Mouse (Mus musculus) kidney, postnatal 0 days (tissue): ENCODE measurements at regions not wholly inside any gene's neighbourhood (a gene's known extent, or its start where the extent isn't known, plus 50 kb on each side); places are given as distances from the start of the nearest gene placed in this dataset.

Experiments used
- ATAC-seq: fragments of 200-750 bp; cut with Nextera tagmentation; replicated peaks from 2 replicates; pipeline ENCODE4 v1.8.0; 2017; ENCODE audit warnings: low read depth, moderate number of reproducible peaks, moderate TSS enrichment, moderate library complexity; ENCODE audit not compliant: low FRiP score
- DNase-seq: peaks from one replicate; pipeline ENCODE4 v3.0.0-alpha.2; 2016; ENCODE audit warnings: low spot score
- H3K27ac ChIP-seq: fragments of 300-500 bp; sonication (generic); 2 replicates; pipeline ENCODE4 v1.5.1; 2014; ENCODE audit warnings: mild to moderate bottlenecking
- H3K27me3 ChIP-seq: fragments of 300-500 bp; sonication (generic); 2 replicates; pipeline ENCODE4 v1.6.1; 2014; ENCODE audit warnings: low read length, mixed read lengths; ENCODE audit not compliant: insufficient read depth
- H3K36me3 ChIP-seq: fragments of 300-500 bp; sonication (generic); 2 replicates; pipeline ENCODE4 v1.6.1; 2014; ENCODE audit warnings: low read length, mixed read lengths; ENCODE audit not compliant: insufficient read depth
- H3K4me1 ChIP-seq: fragments of 300-500 bp; sonication (generic); replicated peaks from 2 replicates; pipeline ENCODE4 v1.6.1; 2014; ENCODE audit warnings: antibody characterized with exemption, low read length, mixed read lengths; ENCODE audit not compliant: insufficient read depth
- H3K4me2 ChIP-seq: fragments of 300-500 bp; sonication (generic); 2 replicates; pipeline ENCODE4 v1.6.1; 2014; ENCODE audit warnings: mild to moderate bottlenecking, low read length, moderate library complexity, mixed read lengths
- H3K4me3 ChIP-seq: fragments of 300-500 bp; sonication (generic); replicated peaks from 2 replicates; pipeline ENCODE4 v1.5.1; 2014; ENCODE audit warnings: low read depth, low read length
- H3K9ac ChIP-seq: fragments of 300-500 bp; sonication (generic); 2 replicates; pipeline ENCODE4 v1.6.1; 2014; ENCODE audit warnings: low read depth, low read length
- H3K9me3 ChIP-seq: fragments of 300-500 bp; sonication (generic); replicated peaks from 2 replicates; pipeline ENCODE4 v1.6.1; 2016; ENCODE audit warnings: low read length, inconsistent platforms, mixed read lengths
- CTCF ChIP-seq: IDR thresholded peaks from 2 replicates; pipeline ENCODE4 v1.5.1; 2016; ENCODE audit warnings: antibody characterized with exemption, low read depth, mild to moderate bottlenecking, moderate library complexity
- WGBS: fragments of 180-500 bp; shearing (Covaris S2); extraction: QIAGEN DNeasy Blood & Tissue Kit; methylation state at CpG from one replicate; pipeline ENCODE4 v1.1.7; 2014; 5-methylcytosine and 5-hydroxymethylcytosine counted together

DNA sequence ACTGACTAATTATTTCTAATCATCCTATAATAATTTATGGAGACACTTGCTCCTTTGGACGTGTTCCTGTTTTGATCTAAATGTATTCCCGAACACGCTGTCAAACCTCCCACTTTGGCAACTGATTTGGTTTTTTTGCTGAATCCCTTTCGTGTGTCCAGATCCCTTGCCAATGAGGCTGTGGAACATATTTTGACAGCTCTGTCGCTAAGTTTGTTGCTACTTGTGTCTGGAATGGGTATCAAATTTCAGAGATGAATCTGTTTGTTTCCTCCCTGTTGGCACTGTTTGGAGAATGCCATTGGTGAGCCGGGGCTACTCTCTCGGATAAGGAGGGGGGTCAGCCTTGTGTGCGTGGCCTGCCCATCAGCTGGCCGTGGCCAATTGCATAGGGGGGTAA is 277.2 kb upstream of the Tshz3 start:
- H3K36me3 ChIP-seq, result no peaks in the 10 kb centered on the region
- no peak overlapping the region for H3K4me2 ChIP-seq
- H3K9ac ChIP-seq, result no peak overlapping the region
- H3K4me1 ChIP-seq, result no peaks in the 10 kb centered on the region
- no peaks in the 10 kb centered on the region for H3K27me3 ChIP-seq
- no peaks in the 10 kb centered on the region for H3K9me3 ChIP-seq
- ATAC-seq, result no peak
- DNase-seq, result peak; percentile 9
- H3K4me3 ChIP-seq, result no peak overlapping the region
- H3K27ac ChIP-seq, result no peak overlapping the region
- WGBS, result 51% methylated on average over 9 of the region's 9 CpGs
- no peak for TF ChIP-seq CTCF

GRCm38 (mm10) chr7:36449181-36449915 is 248.6 kb upstream of the Tshz3 start:
- 66% methylated on average over 6 of the region's 6 CpGs for WGBS

DNA sequence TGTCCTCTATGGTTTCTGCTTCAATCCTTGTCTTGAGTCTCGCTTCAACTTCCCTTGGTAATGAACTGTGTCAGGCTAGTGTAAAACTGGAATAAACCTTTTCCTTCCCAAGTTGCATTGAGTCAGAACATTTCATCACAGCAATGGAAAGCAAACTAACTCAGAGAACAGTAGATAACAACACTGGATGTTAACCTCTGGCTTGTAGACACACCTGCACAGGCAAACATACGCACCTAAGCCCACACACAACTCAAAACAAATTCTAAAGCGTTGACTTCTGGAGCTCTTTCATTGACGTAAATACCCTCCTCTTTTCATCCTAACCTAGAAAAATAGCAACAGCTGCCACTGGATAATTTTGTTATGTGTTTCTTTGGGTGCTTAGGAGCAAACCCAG is 244.1 kb upstream of the Tshz3 start:
- no peaks in the 10 kb centered on the region for H3K4me1 ChIP-seq
- H3K36me3 ChIP-seq, result no peaks in the 10 kb centered on the region
- no peak for TF ChIP-seq CTCF
- no peak overlapping the region for H3K4me2 ChIP-seq
- ATAC-seq (no peak), DNase-seq (no peak)
- H3K4me3 ChIP-seq, result no peak overlapping the region
- no peak overlapping the region for H3K9ac ChIP-seq
- H3K27me3 ChIP-seq, result no peaks in the 10 kb centered on the region
- no peaks in the 10 kb centered on the region for H3K9me3 ChIP-seq
- no peak overlapping the region for H3K27ac ChIP-seq
- WGBS, result 88% methylated on average over 4 of the region's 4 CpGs

More at GRCm38 (mm10) chr7:36449181-36449915, 248.6 kb upstream of the Tshz3 start:
- H3K4me2 ChIP-seq, result no peak overlapping the region
- DNase-seq (no peak), ATAC-seq (no peak)
- H3K4me1 ChIP-seq, result no peaks in the 10 kb centered on the region
- H3K27me3 ChIP-seq, result no peaks in the 10 kb centered on the region
- H3K9me3 ChIP-seq, result no peaks in the 10 kb centered on the region
- H3K9ac ChIP-seq, result no peak overlapping the region
- TF ChIP-seq CTCF, result no peak
- H3K36me3 ChIP-seq, result no peaks in the 10 kb centered on the region
- H3K27ac ChIP-seq, result no peak overlapping the region
- no peak overlapping the region for H3K4me3 ChIP-seq

DNA sequence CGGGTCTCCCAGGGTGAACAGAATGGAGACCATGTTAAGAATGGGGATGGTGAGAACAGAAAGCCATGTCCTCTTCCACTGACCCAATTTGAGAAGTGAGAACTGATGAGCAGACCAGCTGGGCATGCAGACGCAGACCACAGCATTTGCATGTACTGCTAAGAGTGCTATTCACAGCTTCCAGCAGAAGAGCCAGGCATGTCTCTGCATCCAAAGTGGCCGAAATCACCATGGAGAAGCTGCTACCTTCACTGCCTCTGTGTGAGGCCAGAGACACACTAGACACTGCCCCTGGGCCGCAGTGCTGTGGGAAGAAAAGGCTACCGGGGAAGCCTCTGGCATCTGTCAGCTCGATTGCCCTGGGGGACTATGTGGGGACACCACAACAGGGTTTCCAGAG is 241.8 kb upstream of the Tshz3 start:
- no peak overlapping the region for H3K4me2 ChIP-seq
- no peaks in the 10 kb centered on the region for H3K27me3 ChIP-seq
- no peaks in the 10 kb centered on the region for H3K4me1 ChIP-seq
- no peak overlapping the region for H3K9ac ChIP-seq
- DNase-seq, result no peak
- 82% methylated on average over 6 of the region's 6 CpGs for WGBS
- ATAC-seq, result no peak
- no peaks in the 10 kb centered on the region for H3K36me3 ChIP-seq
- TF ChIP-seq CTCF, result no peak
- H3K27ac ChIP-seq, result no peak overlapping the region
- H3K9me3 ChIP-seq, result no peaks in the 10 kb centered on the region
- H3K4me3 ChIP-seq, result no peak overlapping the region

DNA sequence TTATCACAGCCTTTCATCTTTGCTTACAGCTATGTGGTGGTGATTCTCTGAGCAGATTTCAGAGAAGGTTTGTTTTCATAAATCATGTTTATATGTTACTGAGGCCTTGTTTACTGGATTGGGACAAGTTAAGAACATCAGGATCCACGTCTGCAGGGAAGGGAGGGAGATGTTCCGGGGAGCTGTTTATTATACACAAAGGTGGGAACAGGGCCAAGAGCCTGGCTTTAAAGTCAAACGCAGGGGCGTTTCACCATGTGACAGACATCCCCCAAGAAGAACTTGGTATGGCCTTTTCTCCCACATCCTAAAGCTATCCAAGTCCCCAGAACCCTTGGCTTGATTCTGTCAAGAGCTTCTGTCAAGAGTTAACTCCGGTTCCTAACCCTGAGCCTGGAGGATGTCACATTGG is 235.5 kb upstream of the Tshz3 start:
- no peak for ATAC-seq
- no peak overlapping the region for H3K4me3 ChIP-seq
- no peaks in the 10 kb centered on the region for H3K36me3 ChIP-seq
- DNase-seq, result peak; percentile 67
- H3K4me1 ChIP-seq, result no peaks in the 10 kb centered on the region
- no peak overlapping the region for H3K4me2 ChIP-seq
- WGBS, result 53% methylated on average over 5 of the region's 5 CpGs
- H3K27ac ChIP-seq, result no peak overlapping the region
- H3K9ac ChIP-seq, result no peak overlapping the region
- no peaks in the 10 kb centered on the region for H3K27me3 ChIP-seq
- no peak for TF ChIP-seq CTCF
- no peaks in the 10 kb centered on the region for H3K9me3 ChIP-seq

DNA sequence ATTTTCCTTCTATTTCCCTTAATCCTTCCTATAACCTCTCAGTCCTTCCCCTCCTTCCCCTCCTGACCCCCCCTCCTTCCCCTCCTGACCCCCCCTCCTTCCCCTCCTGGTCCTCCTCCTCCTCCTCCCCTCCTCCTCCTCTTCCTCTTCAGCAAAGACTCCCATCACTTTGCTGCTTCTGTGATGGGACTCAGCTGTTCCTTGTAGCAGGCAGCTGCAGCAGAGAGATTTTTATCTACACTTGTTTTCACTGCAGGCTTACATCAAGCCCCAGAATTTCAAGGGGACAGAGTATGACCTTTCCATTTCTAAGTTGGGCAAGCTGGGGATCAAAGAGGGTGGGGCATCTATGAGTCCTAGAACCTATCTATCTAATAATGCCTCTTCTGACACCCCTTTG is 228.5 kb upstream of the Tshz3 start:
- TF ChIP-seq CTCF, result no peak
- no peak overlapping the region for H3K4me2 ChIP-seq
- H3K36me3 ChIP-seq, result no peaks in the 10 kb centered on the region
- ATAC-seq (no peak), DNase-seq (peak; percentile 52)
- H3K9me3 ChIP-seq, result no peaks in the 10 kb centered on the region
- H3K27ac ChIP-seq, result no peak overlapping the region
- no peak overlapping the region for H3K4me3 ChIP-seq
- no peak overlapping the region for H3K9ac ChIP-seq
- no peaks in the 10 kb centered on the region for H3K4me1 ChIP-seq
- H3K27me3 ChIP-seq, result no peaks in the 10 kb centered on the region

GRCm38 (mm10) chr7:36473532-36473931 is 224.4 kb upstream of the Tshz3 start:
- H3K4me2 ChIP-seq, result no peak overlapping the region
- H3K9ac ChIP-seq, result no peak overlapping the region
- no peaks in the 10 kb centered on the region for H3K27me3 ChIP-seq
- no peak overlapping the region for H3K27ac ChIP-seq
- no peak for ATAC-seq
- H3K4me1 ChIP-seq, result no peaks in the 10 kb centered on the region
- no peak for DNase-seq
- no peaks in the 10 kb centered on the region for H3K36me3 ChIP-seq
- no peaks in the 10 kb centered on the region for H3K9me3 ChIP-seq
- H3K4me3 ChIP-seq, result no peak overlapping the region
- TF ChIP-seq CTCF, result peak; percentile 13; the same call in 1 of the 2 replicates
- 81% methylated on average over 2 of the region's 2 CpGs for WGBS
